Comparison of ENCODE assay signal across 8 mouse cellular contexts in the genomic region with DNA sequence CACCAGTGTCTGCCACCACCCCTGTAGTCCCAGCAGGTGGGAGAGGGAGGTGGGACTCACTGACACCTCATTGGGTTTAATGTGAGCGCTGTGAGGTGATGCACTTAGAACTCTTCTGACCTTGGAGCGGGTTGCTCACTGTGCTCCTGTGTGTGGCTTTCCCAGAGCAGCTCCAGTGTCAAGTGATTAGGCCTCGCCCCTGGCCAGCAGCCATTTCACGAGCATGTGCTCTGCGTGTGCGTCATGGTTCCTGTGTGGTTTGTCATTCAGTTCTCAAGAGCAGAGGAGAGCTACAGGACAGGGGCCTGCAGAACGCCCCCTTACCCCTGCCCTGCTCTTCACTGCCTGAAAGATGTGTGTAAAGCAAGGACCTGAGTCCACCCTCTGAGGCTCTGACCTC.
"Had no signal": no experiment of that assay in that cellular context is flagged by ENCODE, and none has a peak within 500 bp of the region (broad histone marks: within the 10 kb centered on the region; RNA-seq: fewer than 3 reads in every experiment).

No protein-coding gene starts in this region.

- DNase-seq: kidney, adult 9 months; kidney, postnatal 36 days; lung, adult 2 months; lung, postnatal 36 days; midbrain, embryonic 14.5 days; right cerebral cortex, postnatal 4 days; thymus, adult 2 months; thymus, postnatal 25 days had no signal
